Mouse (Mus musculus) forebrain, embryonic 11.5 days (tissue): ENCODE results near the gene Tmem115. TPM values are rescaled to one million over a fixed set of nuclear protein-coding genes. Genes with fewer than 3 reads are reported as not detected.
"Not testable (repeated sequence)": the region's sequence is repeated elsewhere in the genome, so short reads cannot be mapped to it uniquely, and the experiment has no call there.

Source experiments
- ATAC-seq: fragments of 200-750 bp; cut with Nextera tagmentation; replicated peaks from 2 replicates; pipeline ENCODE4 v1.8.0; 2017; ENCODE audit warnings: moderate TSS enrichment; ENCODE audit not compliant: low FRiP score
- DNase-seq: peaks from one replicate; pipeline ENCODE4 v3.0.0-alpha.2; 2017; ENCODE audit warnings: low spot score
- H3K27ac ChIP-seq: fragments of 300-500 bp; sonication (generic); 2 replicates; pipeline ENCODE4 v1.5.1; 2014; ENCODE audit warnings: low read depth, low read length
- H3K27me3 ChIP-seq: fragments of 300-500 bp; sonication (generic); 2 replicates; pipeline ENCODE4 v1.6.1; 2014; ENCODE audit warnings: mild to moderate bottlenecking, low read length, mixed read lengths; ENCODE audit not compliant: control insufficient read depth, insufficient read depth
- H3K36me3 ChIP-seq: fragments of 300-500 bp; sonication (generic); 2 replicates; pipeline ENCODE4 v1.6.1; 2014; ENCODE audit warnings: mild to moderate bottlenecking, low read length, moderate library complexity, mixed read lengths; ENCODE audit not compliant: control insufficient read depth, insufficient read depth
- H3K4me1 ChIP-seq: fragments of 300-500 bp; sonication (generic); replicated peaks from 2 replicates; pipeline ENCODE4 v1.6.1; 2014; ENCODE audit warnings: low read length, mixed read lengths; ENCODE audit not compliant: control insufficient read depth, insufficient read depth
- H3K4me2 ChIP-seq: fragments of 300-500 bp; sonication (generic); 2 replicates; pipeline ENCODE4 v1.6.1; 2014; ENCODE audit warnings: low read depth, mild to moderate bottlenecking, low read length, moderate library complexity, mixed read lengths; ENCODE audit not compliant: severe bottlenecking
- H3K4me3 ChIP-seq: fragments of 300-500 bp; sonication (generic); 2 replicates; pipeline ENCODE4 v1.5.1; 2014; ENCODE audit warnings: low read depth, low read length
- H3K9ac ChIP-seq: fragments of 300-500 bp; sonication (generic); 2 replicates; pipeline ENCODE4 v1.6.1; 2014; ENCODE audit warnings: low read length
- H3K9me3 ChIP-seq: fragments of 300-500 bp; sonication (generic); 2 replicates; pipeline ENCODE4 v1.6.1; 2016; ENCODE audit warnings: low read length, mixed read lengths; ENCODE audit not compliant: control insufficient read depth
- WGBS: fragments of 180-500 bp; shearing (Covaris S2); extraction: QIAGEN DNeasy Blood & Tissue Kit; methylation state at CpG from one replicate; pipeline ENCODE4 v1.1.7; 2014; 5-methylcytosine and 5-hydroxymethylcytosine counted together
- polyA plus RNA-seq: library from polyadenylated mRNA; unstranded; fragments of >200 nt; fragmentation: Nextera tagmentation; extraction: Ambion mirVana; gene quantifications from 2 replicates; pipeline ENCODE4 v1.2.1, GENCODE M21; 2014

Gene Tmem115
- polyA plus RNA-seq, 1 experiment from 2014 or later = 40.2 TPM

GRCm38 (mm10) chr9:107568331-107569261 is 34.9 kb downstream of the Tmem115 start:
- ATAC-seq (peak; percentile 88), DNase-seq (peak; percentile 91)
- under 1% methylated on average over 41 of the region's 41 CpGs for WGBS
- H3K9ac ChIP-seq = peak overlapping the region; percentile 94
- H3K4me3 ChIP-seq = peak overlapping the region; percentile 79
- H3K36me3 ChIP-seq = peaks cover 19% of the 10 kb centered on the region
- H3K9me3 ChIP-seq = no peaks in the 10 kb centered on the region; the same call in 1 of the 2 replicates
- peaks cover 26% of the 10 kb centered on the region for H3K4me1 ChIP-seq
- peak overlapping the region; percentile 81 for H3K4me2 ChIP-seq
- peak overlapping the region; percentile 81 for H3K27ac ChIP-seq
- H3K27me3 ChIP-seq = no peaks in the 10 kb centered on the region

GRCm38 (mm10) chr9:107569270-107569669 is 35.5 kb downstream of the Tmem115 start:
- DNase-seq (no peak), ATAC-seq (peak; percentile 14)
- H3K4me1 ChIP-seq = peaks cover 23% of the 10 kb centered on the region
- peaks cover 21% of the 10 kb centered on the region for H3K36me3 ChIP-seq
- H3K27ac ChIP-seq = peak overlapping the region; percentile 81
- H3K9me3 ChIP-seq = no peaks in the 10 kb centered on the region; the same call in 1 of the 2 replicates
- H3K4me3 ChIP-seq = peak overlapping the region; percentile 79
- WGBS = under 1% methylated on average over 23 of the region's 23 CpGs
- H3K4me2 ChIP-seq = peak overlapping the region; percentile 81
- peak overlapping the region; percentile 94 for H3K9ac ChIP-seq
- no peaks in the 10 kb centered on the region for H3K27me3 ChIP-seq

GRCm38 (mm10) chr9:107570016-107570415 is 36.3 kb downstream of the Tmem115 start:
- peaks cover 25% of the 10 kb centered on the region for H3K36me3 ChIP-seq

GRCm38 (mm10) chr9:107570845-107571244 is 37.1 kb downstream of the Tmem115 start:
- Histone ChIP-seq H3K4me3 (peak overlapping the region; percentile 79; the same call in 1 of the 2 replicates), H3K4me1 (peaks cover 23% of the 10 kb centered on the region), H3K27ac (no peak overlapping the region), H3K9me3 (no peaks in the 10 kb centered on the region; the same call in 1 of the 2 replicates), H3K36me3 (peaks cover 25% of the 10 kb centered on the region), H3K4me2 (peak overlapping the region; percentile 81), H3K9ac (peak overlapping the region; percentile 94; the same call in 1 of the 2 replicates), H3K27me3 (no peaks in the 10 kb centered on the region)
- 90% methylated on average over 21 of the region's 21 CpGs for WGBS
- DNase-seq (peak; percentile 52), ATAC-seq (no peak)

More at GRCm38 (mm10) chr9:107570016-107570415, 36.3 kb downstream of the Tmem115 start:
- Histone ChIP-seq H3K27ac (no peak overlapping the region), H3K4me3 (peak overlapping the region; percentile 79), H3K4me2 (peak overlapping the region; percentile 81), H3K9ac (peak overlapping the region; percentile 94), H3K4me1 (peaks cover 23% of the 10 kb centered on the region), H3K9me3 (no peaks in the 10 kb centered on the region; the same call in 1 of the 2 replicates), H3K27me3 (no peaks in the 10 kb centered on the region)
- DNase-seq (no peak), ATAC-seq (no peak)
- WGBS = 51% methylated on average over 13 of the region's 13 CpGs

- Histone ChIP-seq H3K9ac (no peak overlapping the region), H3K4me1 (peaks cover 23% of the 10 kb centered on the region), H3K9me3 (no peaks in the 10 kb centered on the region; the same call in 1 of the 2 replicates), H3K4me2 (no peak overlapping the region), H3K27ac (no peak overlapping the region), H3K4me3 (no peak overlapping the region), H3K27me3 (no peaks in the 10 kb centered on the region), H3K36me3 (peaks cover 25% of the 10 kb centered on the region)
- ATAC-seq (no peak), DNase-seq (no peak)
- 94% methylated on average over 22 of the region's 22 CpGs for WGBS
Observed at GRCm38 (mm10) chr9:107571534-107572326, 38.0 kb downstream of the Tmem115 start.

- no peak overlapping the region for H3K27ac ChIP-seq
- H3K4me1 ChIP-seq = peaks cover 25% of the 10 kb centered on the region
- no peak overlapping the region for H3K4me3 ChIP-seq
- 92% methylated on average over 2 of the region's 2 CpGs for WGBS
- no peak overlapping the region for H3K9ac ChIP-seq
- ATAC-seq = no peak
- peaks cover 25% of the 10 kb centered on the region for H3K36me3 ChIP-seq
- H3K4me2 ChIP-seq = no peak overlapping the region
- H3K27me3 ChIP-seq = no peaks in the 10 kb centered on the region
- H3K9me3 ChIP-seq = no peaks in the 10 kb centered on the region; the same call in 1 of the 2 replicates
- DNase-seq = no peak
Observed at GRCm38 (mm10) chr9:107572327-107572662, 38.5 kb downstream of the Tmem115 start.

GRCm38 (mm10) chr9:107573774-107574173 is 40.0 kb downstream of the Tmem115 start:
- Histone ChIP-seq H3K36me3 (peaks cover 25% of the 10 kb centered on the region), H3K4me1 (peaks cover 19% of the 10 kb centered on the region)
- not testable (repeated sequence) for H3K9ac ChIP-seq, H3K27me3 ChIP-seq, H3K9me3 ChIP-seq, H3K27ac ChIP-seq, H3K4me2 ChIP-seq, ATAC-seq, DNase-seq, H3K4me3 ChIP-seq
- 83% methylated on average over 6 of the region's 6 CpGs for WGBS

- WGBS = 84% methylated on average over 14 of the region's 14 CpGs
- Histone ChIP-seq H3K27ac (no peak overlapping the region), H3K4me1 (peaks cover 13% of the 10 kb centered on the region), H3K4me3 (no peak overlapping the region), H3K36me3 (peaks cover 25% of the 10 kb centered on the region), H3K27me3 (no peaks in the 10 kb centered on the region), H3K9me3 (no peaks in the 10 kb centered on the region; the same call in 1 of the 2 replicates), H3K4me2 (no peak overlapping the region), H3K9ac (no peak overlapping the region)
- no peak for ATAC-seq
- DNase-seq = no peak
Observed at GRCm38 (mm10) chr9:107575579-107576356, 42.0 kb downstream of the Tmem115 start.
